Mouse (Mus musculus) MEL (cell line): ENCODE measurements around the gene Mmachc. TPM values are rescaled to one million over a fixed set of nuclear protein-coding genes. Genes with fewer than 3 reads are reported as not detected.

Experiments used
- DNase-seq: peaks from one replicate; pipeline ENCODE4 v3.0.0; 2011; ENCODE audit warnings: low read depth, low spot score
- H3K27ac ChIP-seq: 2 replicates; pipeline ENCODE4 v1.5.1; 2012; ENCODE audit warnings: low read depth, mild to moderate bottlenecking, control low read depth, low read length, moderate library complexity; ENCODE audit not compliant: control insufficient read depth
- H3K27me3 ChIP-seq, 2 experiments: fragments of 150-350 bp in 1 of 2; sonication (generic) in 1 of 2; 2 replicates each; pipeline ENCODE4 v1.6.1; 2012; ENCODE audit warnings: low read length in 2 of 2, mild to moderate bottlenecking in 2 of 2, improper control_type of control experiment in 1 of 2, moderate library complexity in 1 of 2; ENCODE audit not compliant: insufficient read depth in 2 of 2, control insufficient read depth in 1 of 2
- H3K36me3 ChIP-seq, 2 experiments: 2 replicates each; pipeline ENCODE4 v1.6.1; 2012 to 2014; ENCODE audit warnings: low read length in 2 of 2, improper control_type of control experiment in 1 of 2, inconsistent platforms in 1 of 2, mild to moderate bottlenecking in 1 of 2; ENCODE audit not compliant: insufficient read depth in 2 of 2, control insufficient read depth in 1 of 2
- H3K4me1 ChIP-seq, 2 experiments: fragments of 150-350 bp in 1 of 2; sonication (generic) in 1 of 2; 2 replicates each; pipeline ENCODE4 v1.6.1; 2012; ENCODE audit warnings: low read length in 2 of 2, improper control_type of control experiment in 1 of 2, mild to moderate bottlenecking in 1 of 2; ENCODE audit not compliant: insufficient read depth in 2 of 2, control insufficient read depth in 1 of 2
- H3K4me3 ChIP-seq, 2 experiments: fragments of 150-350 bp in 1 of 2; sonication (generic) in 1 of 2; 2 replicates each; pipeline ENCODE4 v1.5.1; 2012; ENCODE audit warnings: low read depth in 2 of 2, low read length in 2 of 2, mild to moderate bottlenecking in 2 of 2, moderate library complexity in 2 of 2, control low read depth in 1 of 2, improper control_type of control experiment in 1 of 2; ENCODE audit not compliant: control insufficient read depth in 1 of 2, insufficient read depth in 1 of 2
- H3K79me2 ChIP-seq: 2 replicates; pipeline ENCODE4 v1.6.1; 2012; ENCODE audit warnings: mild to moderate bottlenecking, low read length, moderate library complexity; ENCODE audit not compliant: control insufficient read depth, poor library complexity, insufficient read depth
- H3K9ac ChIP-seq: 2 replicates; pipeline ENCODE4 v1.6.1; 2012; ENCODE audit warnings: low read depth, mild to moderate bottlenecking, control low read depth, low read length, moderate library complexity; ENCODE audit not compliant: control insufficient read depth, poor library complexity, severe bottlenecking
- H3K9me3 ChIP-seq: fragments of 150-350 bp; sonication (generic); replicated peaks from 2 replicates; pipeline ENCODE4 v1.6.1; 2012; ENCODE audit warnings: mild to moderate bottlenecking, low read length, improper control_type of control experiment, moderate library complexity; ENCODE audit not compliant: insufficient read depth
- BHLHE40 ChIP-seq: IDR thresholded peaks from 2 replicates; pipeline ENCODE4 v1.6.1; 2012; ENCODE audit warnings: low read depth, mild to moderate bottlenecking, inconsistent platforms, low read length, improper control_type of control experiment, borderline replicate concordance
- CHD1 ChIP-seq: IDR thresholded peaks from 2 replicates; pipeline ENCODE4 v1.6.1; 2012; ENCODE audit warnings: low read depth, mild to moderate bottlenecking, inconsistent platforms, low read length, improper control_type of control experiment
- CTCF ChIP-seq, 3 experiments: IDR thresholded peaks in 2 of 3; conservative IDR thresholded peaks in 1 of 3; 2 replicates each; pipeline ENCODE4 v1.5.1; 2011 to 2012; ENCODE audit warnings: low read length in 3 of 3, low read depth in 2 of 3, mild to moderate bottlenecking in 2 of 3, improper control_type of control experiment in 1 of 3, inconsistent platforms in 1 of 3, mixed read lengths in 1 of 3, moderate library complexity in 1 of 3; ENCODE audit not compliant: control insufficient read depth in 1 of 3, insufficient read depth in 1 of 3, poor library complexity in 1 of 3, severe bottlenecking in 1 of 3
- E2F4 ChIP-seq: IDR thresholded peaks from 2 replicates; pipeline ENCODE4 v1.6.1; 2011; ENCODE audit warnings: low read depth, low read length, improper control_type of control experiment, borderline replicate concordance
- ELF1 ChIP-seq: IDR thresholded peaks from 2 replicates; pipeline ENCODE4 v1.6.1; 2014; ENCODE audit warnings: low read depth, mild to moderate bottlenecking, inconsistent platforms, low read length, improper control_type of control experiment, moderate library complexity
- ETS1 ChIP-seq: IDR thresholded peaks from 2 replicates; pipeline ENCODE4 v1.6.1; 2012; ENCODE audit warnings: low read depth, mild to moderate bottlenecking, inconsistent platforms, low read length, improper control_type of control experiment, moderate library complexity
- GATA1 ChIP-seq: IDR thresholded peaks from 2 replicates; pipeline ENCODE4 v1.6.1; 2011; ENCODE audit warnings: low read depth, low read length, improper control_type of control experiment
- KAT2A ChIP-seq: conservative IDR thresholded peaks from 2 replicates; pipeline ENCODE4 v1.6.1; 2012; ENCODE audit warnings: low read depth, low read length, improper control_type of control experiment, inconsistent platforms
- MAFK ChIP-seq: IDR thresholded peaks from 2 replicates; pipeline ENCODE4 v1.6.1; 2011; ENCODE audit warnings: low read depth, mild to moderate bottlenecking, low read length, improper control_type of control experiment, borderline replicate concordance
- MAX ChIP-seq: IDR thresholded peaks from 2 replicates; pipeline ENCODE4 v1.6.1; 2011; ENCODE audit warnings: low read length, improper control_type of control experiment
- MEF2A ChIP-seq: IDR thresholded peaks from 2 replicates; pipeline ENCODE4 v1.6.1; 2014; ENCODE audit warnings: low read depth, mild to moderate bottlenecking, inconsistent platforms, low read length, improper control_type of control experiment; ENCODE audit not compliant: poor library complexity, insufficient replicate concordance, severe bottlenecking; ENCODE audit errors: extremely low read depth
- MYC ChIP-seq: IDR thresholded peaks from 2 replicates; pipeline ENCODE4 v1.6.1; 2011; ENCODE audit warnings: low read depth, mild to moderate bottlenecking, low read length, improper control_type of control experiment, moderate library complexity
- NRF1 ChIP-seq: IDR thresholded peaks from 2 replicates; pipeline ENCODE4 v1.6.1; 2014; ENCODE audit warnings: low read depth, mild to moderate bottlenecking, inconsistent platforms, low read length, improper control_type of control experiment, moderate library complexity; ENCODE audit not compliant: poor library complexity, insufficient read depth, severe bottlenecking
- POLR2A ChIP-seq, 2 experiments: IDR thresholded peaks; 2 replicates each; pipeline ENCODE4 v1.6.1; 2011 to 2012; ENCODE audit warnings: low read length in 2 of 2, mild to moderate bottlenecking in 2 of 2, control low read depth in 1 of 2, improper control_type of control experiment in 1 of 2, low read depth in 1 of 2, moderate library complexity in 1 of 2; ENCODE audit not compliant: control insufficient read depth in 1 of 2, insufficient read depth in 1 of 2, poor library complexity in 1 of 2
- RAD21 ChIP-seq: IDR thresholded peaks from 2 replicates; pipeline ENCODE4 v1.6.1; 2011; ENCODE audit warnings: mild to moderate bottlenecking, low read depth, low read length, improper control_type of control experiment
- RCOR1 ChIP-seq: IDR thresholded peaks from 2 replicates; pipeline ENCODE4 v1.6.1; 2012; ENCODE audit warnings: low read depth, mild to moderate bottlenecking, inconsistent platforms, low read length, improper control_type of control experiment
- SIN3A ChIP-seq: IDR thresholded peaks from 2 replicates; pipeline ENCODE4 v1.6.1; 2012; ENCODE audit warnings: low read length, improper control_type of control experiment, inconsistent platforms
- TAL1 ChIP-seq: IDR thresholded peaks from 2 replicates; pipeline ENCODE4 v1.6.1; 2012; ENCODE audit warnings: mild to moderate bottlenecking, inconsistent platforms, low read length, moderate library complexity, mixed read lengths
- TBP ChIP-seq: IDR thresholded peaks from 2 replicates; pipeline ENCODE4 v1.8.0; 2011; ENCODE audit warnings: low read depth, low read length, improper control_type of control experiment
- UBTF ChIP-seq: IDR thresholded peaks from 2 replicates; pipeline ENCODE4 v1.6.1; 2012; ENCODE audit warnings: low read depth, mild to moderate bottlenecking, inconsistent platforms, low read length, improper control_type of control experiment, moderate library complexity, borderline replicate concordance; ENCODE audit not compliant: insufficient read depth
- USF2 ChIP-seq, 2 experiments: IDR thresholded peaks; 2 replicates each; pipeline ENCODE4 v1.6.1; 2011 to 2012; ENCODE audit warnings: improper control_type of control experiment in 2 of 2, low read length in 2 of 2, borderline replicate concordance in 1 of 2, inconsistent platforms in 1 of 2, low read depth in 1 of 2, mild to moderate bottlenecking in 1 of 2; ENCODE audit not compliant: insufficient read depth in 1 of 2
- polyA plus RNA-seq, 2 experiments: library from polyadenylated mRNA; stranded (reverse) in 1 of 2; unstranded in 1 of 2; fragments of >175 nt in 1 of 2; fragments of >200 nt in 1 of 2; gene quantifications; 2 replicates each; pipeline versions ENCODE4 v1.2.1 to v1.2.4; 2012; ENCODE audit warnings: low replicate concordance in 2 of 2, low read depth in 1 of 2; ENCODE audit not compliant: insufficient read length in 2 of 2, insufficient read depth in 1 of 2, missing spikeins in 1 of 2
- total RNA-seq: library from RNA; depleted of rRNA; stranded (reverse); fragments of 300-350 nt; gene quantifications from 2 replicates; pipeline ENCODE4 v1.2.3, GENCODE M21; 2012

Mmachc gene
- total and polyA plus RNA-seq, 3 experiments = 15.1 to 22.8 TPM; not detected in 1

DNA sequence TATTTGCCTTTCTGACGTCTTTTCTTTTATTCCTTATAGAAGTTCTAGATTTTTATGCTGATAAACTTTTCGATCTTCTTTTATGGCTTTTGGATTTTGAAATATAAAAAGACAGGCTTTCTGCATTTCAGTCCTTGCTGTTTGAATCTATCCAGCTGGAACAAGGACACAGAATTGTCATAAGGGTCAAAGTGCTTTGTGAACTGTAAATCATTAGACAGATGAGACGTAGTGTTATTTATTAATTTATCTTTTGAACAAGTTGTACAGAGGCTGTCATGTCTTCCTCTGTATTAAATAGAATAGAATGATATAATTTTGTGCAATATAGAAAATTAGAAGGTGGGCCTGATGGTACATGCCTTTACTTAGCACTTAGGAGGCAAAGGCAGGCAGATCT, 19.2 kb upstream of the Mmachc start:
- H3K4me3 ChIP-seq = no peak overlapping the region
- TF ChIP-seq POLR2A (IDR thresholded peaks at IDR 0.05; ENCODE audit: control insufficient read depth in 1 of 2, insufficient read depth in 1 of 2, low read depth in 1 of 2, low read length in 2 of 2, poor library complexity in 1 of 2) = no peak
- TF ChIP-seq SIN3A = no peak
- no peak for TF ChIP-seq TAL1
- TF ChIP-seq NRF1 = no peak
- TF ChIP-seq MAX = no peak
- no peak for TF ChIP-seq TBP
- TF ChIP-seq KAT2A = no peak
- TF ChIP-seq USF2 (IDR thresholded peaks at IDR 0.05; ENCODE audit: borderline replicate concordance in 1 of 2, insufficient read depth in 1 of 2, low read depth in 1 of 2, low read length in 2 of 2) = no peak
- TF ChIP-seq GATA1 = no peak
- no peak for TF ChIP-seq MEF2A
- TF ChIP-seq RCOR1 = no peak
- no peak for TF ChIP-seq BHLHE40
- TF ChIP-seq ELF1 = no peak
- TF ChIP-seq MAFK = no peak
- no peak for TF ChIP-seq MYC
- no peak overlapping the region for H3K27ac ChIP-seq
- no peaks in the 10 kb centered on the region for H3K27me3 ChIP-seq
- H3K79me2 ChIP-seq = no peaks in the 10 kb centered on the region
- H3K36me3 ChIP-seq = no peaks in the 10 kb centered on the region
- H3K4me1 ChIP-seq = no peaks in the 10 kb centered on the region
- no peak overlapping the region for H3K9ac ChIP-seq
- DNase-seq = no peak
- no peaks in the 10 kb centered on the region for H3K9me3 ChIP-seq

DNA sequence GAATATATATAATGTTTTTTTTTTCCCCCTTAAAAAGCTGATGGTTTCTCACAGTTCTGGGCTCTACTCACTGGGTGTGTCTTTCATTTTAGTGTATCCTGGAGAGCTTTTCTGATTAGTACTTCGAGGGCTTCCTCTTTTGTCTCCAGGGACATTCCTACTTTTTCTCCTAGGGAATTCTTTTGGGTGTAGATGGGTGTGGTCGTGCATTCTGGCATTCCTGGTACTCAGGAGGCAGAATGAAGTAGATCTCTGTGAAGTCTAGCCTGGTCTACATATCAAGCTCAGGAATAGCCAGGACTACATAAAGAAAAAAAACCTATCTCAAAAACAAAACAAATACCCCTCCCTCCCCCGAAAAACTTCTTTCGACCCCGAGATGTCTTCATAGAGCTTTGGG, 17.2 kb upstream of the Mmachc start:
- no peak overlapping the region for H3K9ac ChIP-seq

More for the DNA sequence above, 17.2 kb upstream of the Mmachc start:
- DNase-seq = no peak
- H3K27me3 ChIP-seq = no peaks in the 10 kb centered on the region
- H3K4me3 ChIP-seq = no peak overlapping the region
- H3K9me3 ChIP-seq = no peaks in the 10 kb centered on the region
- H3K4me1 ChIP-seq = peaks cover 0 to 2% of the 10 kb centered on the region in 2 experiments; a peak in 2 of 4 replicates
- H3K79me2 ChIP-seq = no peaks in the 10 kb centered on the region; the same call in 1 of the 2 replicates
- no peak overlapping the region for H3K27ac ChIP-seq
- peaks cover 0 to 6% of the 10 kb centered on the region in 2 experiments; a peak in 1 of 4 replicates for H3K36me3 ChIP-seq
- TF ChIP-seq GATA1 (no peak), UBTF (no peak), ELF1 (no peak), CHD1 (no peak), ETS1 (no peak), NRF1 (no peak), RAD21 (no peak), E2F4 (no peak), CTCF (IDR thresholded peaks at IDR 0.05 in 2 of 3, conservative IDR thresholded peaks at IDR 0.05 in 1 of 3; ENCODE audit: control insufficient read depth in 1 of 3, insufficient read depth in 1 of 3, low read depth in 2 of 3, low read length in 3 of 3, poor library complexity in 1 of 3, severe bottlenecking in 1 of 3) (no peak)
